Mouse (Mus musculus): ENCODE results near the gene Slc25a3. TPM values are rescaled to one million over a fixed set of nuclear protein-coding genes. Genes with fewer than 3 reads are reported as not detected.
A peak's percentile ranks its signal among the peaks of the same experiment; 100 is the strongest.

Gene Slc25a3
- polyA plus RNA-seq, 1 experiment: 550 TPM

DNA sequence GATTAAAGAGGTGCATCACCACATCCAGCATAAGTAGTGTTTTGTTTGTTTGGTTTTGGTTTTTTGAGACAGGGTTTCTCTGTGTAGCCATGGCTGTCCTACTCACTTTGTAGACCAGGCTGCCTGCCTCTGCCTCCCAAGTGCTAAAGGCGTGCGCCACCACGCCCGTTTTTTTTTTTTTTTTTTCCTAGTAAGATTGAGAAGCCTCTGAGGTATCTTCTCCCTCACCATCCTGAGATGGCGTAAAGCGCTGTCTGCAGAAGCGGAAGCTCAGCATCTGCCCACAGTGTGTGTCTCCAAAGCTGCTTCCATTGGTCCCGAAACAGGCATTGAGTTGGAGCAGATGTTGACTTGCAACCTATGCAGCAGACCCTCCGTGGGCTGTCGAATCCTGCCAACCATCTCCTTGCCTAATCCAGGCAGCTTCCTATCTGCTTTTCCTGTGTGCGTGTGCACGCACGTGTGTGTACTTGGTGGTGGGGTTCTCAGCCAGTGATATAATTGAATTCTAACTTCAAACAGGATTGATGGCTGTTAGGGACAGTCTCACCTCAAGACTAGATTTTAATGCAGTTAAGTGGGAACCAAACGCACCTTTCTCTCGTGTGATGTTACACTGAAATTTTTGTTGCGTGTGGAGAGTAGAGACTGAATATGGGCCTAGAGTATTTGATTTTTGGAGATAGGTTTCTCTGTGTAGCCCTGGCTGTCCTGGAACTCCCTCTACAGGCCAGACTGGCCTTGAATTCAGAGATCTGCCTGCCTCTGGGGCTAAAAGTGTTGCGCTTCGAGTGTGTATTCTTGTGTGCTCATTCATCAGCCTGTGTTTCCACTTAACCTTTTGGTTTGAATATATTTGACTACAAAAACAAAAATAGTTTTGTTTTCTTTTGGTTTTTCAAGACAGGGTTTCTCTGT is 19.7 kb upstream of the Slc25a3 start:
- Histone ChIP-seq H3K9me3 (replicated peaks; ENCODE audit: control insufficient read depth, insufficient read depth, low read length, poor library complexity, severe bottlenecking) (no peaks in the 10 kb centered on the region), H3K27me3 (ENCODE audit: control insufficient read depth, insufficient read depth, low read length, poor library complexity, severe bottlenecking) (no peaks in the 10 kb centered on the region), H3K4me3 (ENCODE audit: low read depth, low read length) (no peak overlapping the region), H3K27ac (ENCODE audit: insufficient read depth, low read length) (no peak overlapping the region), H3K36me3 (ENCODE audit: control insufficient read depth, insufficient read depth, low read length, poor library complexity, severe bottlenecking) (peaks cover 9% of the 10 kb centered on the region), H3K4me1 (ENCODE audit: control insufficient read depth, insufficient read depth, low read length) (no peaks in the 10 kb centered on the region), H3K9ac (ENCODE audit: low read depth, poor library complexity, severe bottlenecking) (no peak overlapping the region)
- no peak for TF ChIP-seq POLR2A (IDR thresholded peaks at IDR 0.05; ENCODE audit: insufficient read depth, low read length)
- no peak for TF ChIP-seq EP300 (IDR thresholded peaks at IDR 0.05; ENCODE audit: insufficient read depth, low read depth, low read length)
- peak; percentile 27 for TF ChIP-seq CTCF (IDR thresholded peaks at IDR 0.05; ENCODE audit: low read depth, low read length)

GRCm38 (mm10) chr10:91142654-91143191 is 18.9 kb upstream of the Slc25a3 start:
- TF ChIP-seq EP300 (IDR thresholded peaks at IDR 0.05; ENCODE audit: insufficient read depth, low read depth, low read length) (no peak), POLR2A (IDR thresholded peaks at IDR 0.05; ENCODE audit: insufficient read depth, low read length) (no peak), CTCF (IDR thresholded peaks at IDR 0.05; ENCODE audit: low read depth, low read length) (no peak)
- Histone ChIP-seq H3K9me3 (replicated peaks; ENCODE audit: control insufficient read depth, insufficient read depth, low read length, poor library complexity, severe bottlenecking) (no peaks in the 10 kb centered on the region), H3K27ac (ENCODE audit: insufficient read depth, low read length) (no peak overlapping the region), H3K4me3 (ENCODE audit: low read depth, low read length) (no peak overlapping the region), H3K36me3 (ENCODE audit: control insufficient read depth, insufficient read depth, low read length, poor library complexity, severe bottlenecking) (peaks cover 5% of the 10 kb centered on the region), H3K9ac (ENCODE audit: low read depth, poor library complexity, severe bottlenecking) (no peak overlapping the region), H3K4me1 (ENCODE audit: control insufficient read depth, insufficient read depth, low read length) (no peaks in the 10 kb centered on the region), H3K27me3 (ENCODE audit: control insufficient read depth, insufficient read depth, low read length, poor library complexity, severe bottlenecking) (no peaks in the 10 kb centered on the region)

- Histone ChIP-seq H3K27ac (ENCODE audit: insufficient read depth, low read length) (no peak overlapping the region), H3K9ac (ENCODE audit: low read depth, poor library complexity, severe bottlenecking) (no peak overlapping the region), H3K36me3 (ENCODE audit: control insufficient read depth, insufficient read depth, low read length, poor library complexity, severe bottlenecking) (no peaks in the 10 kb centered on the region), H3K4me1 (ENCODE audit: control insufficient read depth, insufficient read depth, low read length) (no peaks in the 10 kb centered on the region), H3K4me3 (ENCODE audit: low read depth, low read length) (no peak overlapping the region), H3K9me3 (replicated peaks; ENCODE audit: control insufficient read depth, insufficient read depth, low read length, poor library complexity, severe bottlenecking) (no peaks in the 10 kb centered on the region), H3K27me3 (ENCODE audit: control insufficient read depth, insufficient read depth, low read length, poor library complexity, severe bottlenecking) (no peaks in the 10 kb centered on the region)
- TF ChIP-seq EP300 (IDR thresholded peaks at IDR 0.05; ENCODE audit: insufficient read depth, low read depth, low read length) (no peak), POLR2A (IDR thresholded peaks at IDR 0.05; ENCODE audit: insufficient read depth, low read length) (no peak), CTCF (IDR thresholded peaks at IDR 0.05; ENCODE audit: low read depth, low read length) (no peak)
Observed at GRCm38 (mm10) chr10:91141564-91141963, 17.7 kb upstream of the Slc25a3 start.

GRCm38 (mm10) chr10:91139148-91139766 is 15.4 kb upstream of the Slc25a3 start:
- no peak overlapping the region for H3K27ac ChIP-seq (ENCODE audit: insufficient read depth, low read length)
- H3K4me3 ChIP-seq (ENCODE audit: low read depth, low read length): no peak overlapping the region
- H3K36me3 ChIP-seq (ENCODE audit: control insufficient read depth, insufficient read depth, low read length, poor library complexity, severe bottlenecking): no peaks in the 10 kb centered on the region
- H3K9me3 ChIP-seq (replicated peaks; ENCODE audit: control insufficient read depth, insufficient read depth, low read length, poor library complexity, severe bottlenecking): no peaks in the 10 kb centered on the region
- TF ChIP-seq EP300 (IDR thresholded peaks at IDR 0.05; ENCODE audit: insufficient read depth, low read depth, low read length): no peak
- no peak for TF ChIP-seq CTCF (IDR thresholded peaks at IDR 0.05; ENCODE audit: low read depth, low read length)
- no peak for TF ChIP-seq POLR2A (IDR thresholded peaks at IDR 0.05; ENCODE audit: insufficient read depth, low read length)
- H3K4me1 ChIP-seq (ENCODE audit: control insufficient read depth, insufficient read depth, low read length): no peaks in the 10 kb centered on the region
- no peak overlapping the region for H3K9ac ChIP-seq (ENCODE audit: low read depth, poor library complexity, severe bottlenecking)
- no peaks in the 10 kb centered on the region for H3K27me3 ChIP-seq (ENCODE audit: control insufficient read depth, insufficient read depth, low read length, poor library complexity, severe bottlenecking)

- H3K4me1 ChIP-seq (ENCODE audit: control insufficient read depth, insufficient read depth, low read length): no peaks in the 10 kb centered on the region
- H3K9me3 ChIP-seq (replicated peaks; ENCODE audit: control insufficient read depth, insufficient read depth, low read length, poor library complexity, severe bottlenecking): no peaks in the 10 kb centered on the region
- H3K27ac ChIP-seq (ENCODE audit: insufficient read depth, low read length): no peak overlapping the region
- no peaks in the 10 kb centered on the region for H3K36me3 ChIP-seq (ENCODE audit: control insufficient read depth, insufficient read depth, low read length, poor library complexity, severe bottlenecking)
- H3K27me3 ChIP-seq (ENCODE audit: control insufficient read depth, insufficient read depth, low read length, poor library complexity, severe bottlenecking): no peaks in the 10 kb centered on the region
- no peak overlapping the region for H3K9ac ChIP-seq (ENCODE audit: low read depth, poor library complexity, severe bottlenecking)
- no peak overlapping the region for H3K4me3 ChIP-seq (ENCODE audit: low read depth, low read length)
- TF ChIP-seq POLR2A (IDR thresholded peaks at IDR 0.05; ENCODE audit: insufficient read depth, low read length) (no peak), EP300 (IDR thresholded peaks at IDR 0.05; ENCODE audit: insufficient read depth, low read depth, low read length) (no peak), CTCF (IDR thresholded peaks at IDR 0.05; ENCODE audit: low read depth, low read length) (no peak)
Observed at GRCm38 (mm10) chr10:91138317-91138716, 14.5 kb upstream of the Slc25a3 start.

Data from ES-Bruce4 (cell line).